Mouse (Mus musculus) common myeloid progenitor, adult 5-6 weeks (primary cell): Measurements from ENCODE around the gene Gm10190. TPM values are rescaled to one million over a fixed set of nuclear protein-coding genes. Genes with fewer than 3 reads are reported as not detected.
A peak's percentile ranks its signal among the peaks of the same experiment; 100 is the strongest.
"Not testable (repeated sequence)": the region's sequence is repeated elsewhere in the genome, so short reads cannot be mapped to it uniquely, and the experiment has no call there.

ENCODE experiments used
- ATAC-seq: replicated peaks from 2 replicates; pipeline ENCODE4 v1.8.0; 2016; ENCODE audit warnings: low read depth, mild to moderate bottlenecking, moderate TSS enrichment, inconsistent platforms; ENCODE audit not compliant: poor library complexity, severe bottlenecking
- total RNA-seq: library from RNA; stranded (forward); fragments of 200-1000, 187-1606 nt; gene quantifications from 2 replicates; pipeline ENCODE4 v1.2.3, GENCODE M21; 2017

Gene Gm10190
- not detected in 2 replicates for total RNA-seq

DNA sequence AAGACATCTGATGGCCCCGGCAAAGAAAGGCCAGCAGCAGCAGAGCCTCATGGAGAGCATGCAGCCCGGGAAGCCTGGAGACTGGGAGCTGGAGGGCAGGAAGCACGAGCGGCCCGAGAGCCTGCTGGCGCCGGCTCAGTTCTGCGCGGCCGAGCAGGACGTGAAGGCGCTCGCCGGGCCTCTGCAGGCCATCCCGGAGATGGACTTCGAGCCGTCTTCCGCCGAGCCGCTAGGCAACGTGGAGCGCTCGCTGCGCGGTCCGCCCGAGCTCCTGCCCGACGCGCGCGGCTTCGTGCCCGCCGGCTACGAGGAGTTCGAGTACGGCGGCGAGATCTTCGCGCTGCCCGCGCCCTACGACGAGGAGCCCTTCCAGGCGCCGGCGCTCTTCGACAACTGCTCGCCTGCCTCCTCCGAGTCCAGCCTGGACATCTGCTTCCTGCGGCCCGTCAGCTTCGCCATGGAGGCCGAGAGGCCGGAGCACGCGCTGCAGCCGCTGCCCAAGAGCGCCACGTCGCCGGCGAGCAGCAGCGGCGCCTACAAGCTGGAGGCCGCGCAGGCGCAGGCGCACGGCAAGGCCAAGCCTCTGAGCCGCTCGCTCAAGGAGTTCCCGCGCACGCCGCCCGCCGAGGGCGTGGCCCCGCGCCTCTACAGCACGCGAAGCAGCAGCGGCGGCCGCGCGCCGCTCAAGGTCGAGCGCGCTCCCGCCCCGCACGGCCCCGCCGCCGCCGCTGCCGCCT is at the start of gene Gm10190:
Gm10190 (minus strand) TSS at position 553 of the 737 bp plus-strand sequence.
- ATAC-seq, result peak; percentile 97

DNA sequence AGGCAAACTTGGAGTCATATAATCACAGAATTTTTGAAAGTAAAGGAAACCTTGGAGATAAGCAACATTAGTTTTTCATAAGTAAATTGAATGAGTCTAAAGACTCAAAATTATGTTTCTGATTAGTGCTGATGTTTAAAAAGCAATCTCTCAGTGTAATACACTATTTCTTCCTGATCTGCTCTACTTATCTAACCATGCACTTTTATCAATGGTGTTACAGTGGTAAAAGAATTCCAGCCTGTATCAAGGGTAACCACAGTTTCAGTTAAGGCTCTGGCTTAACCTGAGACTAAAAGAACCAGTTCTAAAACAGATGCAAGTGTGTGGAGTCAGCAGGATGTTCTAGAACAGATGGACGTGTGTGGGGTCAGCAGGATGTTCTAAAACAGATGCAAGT is 47.7 kb upstream of the Gm10190 start:
- no peak for ATAC-seq

DNA sequence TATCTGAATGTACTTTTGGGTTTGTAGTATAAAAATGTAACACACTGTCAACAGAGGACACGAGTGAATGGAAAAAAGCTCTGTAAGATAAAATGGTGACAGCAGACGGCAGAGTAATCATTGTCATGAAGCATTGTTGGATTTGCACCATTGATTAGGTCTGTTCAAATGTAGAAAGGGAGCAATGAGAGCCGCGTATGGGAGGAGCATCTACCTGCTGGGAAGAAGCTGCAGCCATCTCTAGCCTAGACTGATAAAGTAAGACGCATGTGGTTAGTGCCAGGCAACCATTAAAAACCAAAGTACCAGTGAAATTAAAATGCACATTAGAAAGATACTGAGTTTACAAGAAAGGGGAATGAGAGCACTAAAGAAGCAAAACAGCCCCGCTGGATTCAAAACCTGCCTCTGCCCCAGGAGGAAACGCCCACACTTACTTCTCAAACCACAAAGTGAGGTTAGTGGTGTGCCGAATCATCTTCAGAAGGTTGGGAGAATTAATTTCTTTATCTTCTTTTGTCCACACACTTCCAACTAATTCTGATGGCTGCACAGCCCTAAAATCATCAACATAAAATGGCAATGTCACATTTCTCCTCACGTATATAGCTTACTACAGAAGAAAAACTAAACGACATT is 45.4 kb upstream of the Gm10190 start:
- ATAC-seq, result peak; percentile 50

DNA sequence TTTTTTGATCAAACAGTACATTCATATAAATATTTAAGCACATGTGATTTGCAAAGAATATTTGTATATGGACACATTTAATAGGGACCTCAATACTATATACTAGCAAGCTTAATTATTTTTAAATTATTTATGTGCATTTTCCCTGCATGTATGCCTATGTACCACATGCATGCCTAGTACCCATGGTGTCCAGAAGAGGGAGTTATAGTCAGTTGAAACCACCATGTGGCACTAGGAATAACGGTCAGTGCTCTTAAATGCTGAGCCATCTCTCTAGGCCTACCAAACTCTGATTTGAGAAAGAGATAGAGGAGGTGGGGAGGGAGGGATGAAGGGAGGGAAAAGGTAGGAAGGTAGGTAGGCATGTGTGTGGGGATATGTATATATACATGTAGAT is 37.8 kb upstream of the Gm10190 start:
- ATAC-seq, result peak; percentile 68

DNA sequence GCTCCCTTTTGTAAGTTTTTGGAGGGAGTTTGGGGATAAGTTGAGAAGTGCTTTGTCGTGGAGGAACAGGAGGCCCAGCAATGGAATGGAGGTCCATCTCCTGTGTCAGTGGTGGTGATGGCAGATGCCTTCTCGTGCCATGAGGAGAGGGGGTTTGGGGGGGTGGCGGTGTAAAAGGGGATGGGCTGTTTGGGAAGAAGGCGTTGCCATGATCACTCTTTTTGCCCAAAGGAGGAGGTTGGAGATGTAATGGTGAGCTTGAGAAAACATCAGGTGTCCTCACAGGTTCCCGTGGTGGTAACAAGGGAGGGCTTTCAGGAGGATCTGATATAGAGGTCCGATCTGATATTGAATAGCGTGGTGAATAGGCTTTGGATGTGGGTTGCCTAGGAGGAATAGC is 24.9 kb upstream of the Gm10190 start:
- ATAC-seq, result no peak

DNA sequence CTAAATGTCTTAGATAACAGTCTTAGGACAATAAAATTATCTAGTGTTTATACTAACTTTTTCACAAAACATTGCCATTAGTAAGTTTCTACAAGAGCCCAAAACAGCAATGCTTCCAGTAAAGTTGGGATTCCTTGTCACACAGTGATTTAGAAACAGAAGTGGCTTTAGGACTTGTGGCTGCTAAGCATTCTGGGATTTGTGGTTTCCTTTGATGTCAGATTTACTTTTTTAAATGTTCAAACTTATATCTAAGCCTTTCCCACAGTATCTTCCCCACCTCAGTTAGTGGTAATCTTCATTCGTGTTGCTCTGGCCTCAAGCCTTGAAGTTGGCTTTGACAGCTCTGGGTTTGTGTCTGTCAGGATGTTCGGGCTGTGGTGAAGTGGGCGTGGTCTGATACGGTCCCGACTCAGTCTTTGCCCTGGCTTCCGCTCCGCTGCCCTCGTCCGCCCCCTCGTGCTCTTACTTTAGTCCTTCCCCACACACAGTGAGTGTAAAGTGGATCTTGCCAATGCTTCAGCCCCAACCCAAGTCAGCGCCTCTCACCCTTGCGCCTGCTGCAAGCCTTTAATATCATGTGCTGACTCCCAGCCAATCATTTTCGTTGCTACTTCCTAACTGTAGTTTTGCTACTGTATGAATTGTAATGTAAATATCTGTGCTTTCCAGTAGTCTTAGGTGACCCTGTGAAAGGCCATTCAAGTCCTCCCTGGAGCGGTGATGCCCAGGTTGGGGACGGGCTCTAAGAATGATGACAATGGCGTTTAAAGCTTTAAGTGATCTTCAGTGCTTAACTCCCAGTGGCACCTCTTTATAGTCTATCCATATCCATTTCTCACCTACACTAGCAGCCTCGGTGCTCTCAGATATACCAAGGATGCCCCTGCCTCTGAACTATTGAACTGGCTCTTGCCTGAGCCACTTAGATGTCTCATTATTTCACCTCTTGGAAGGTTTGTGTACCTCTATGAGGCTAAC is 18.4 kb upstream of the Gm10190 start:
- ATAC-seq, result peak; percentile 99

DNA sequence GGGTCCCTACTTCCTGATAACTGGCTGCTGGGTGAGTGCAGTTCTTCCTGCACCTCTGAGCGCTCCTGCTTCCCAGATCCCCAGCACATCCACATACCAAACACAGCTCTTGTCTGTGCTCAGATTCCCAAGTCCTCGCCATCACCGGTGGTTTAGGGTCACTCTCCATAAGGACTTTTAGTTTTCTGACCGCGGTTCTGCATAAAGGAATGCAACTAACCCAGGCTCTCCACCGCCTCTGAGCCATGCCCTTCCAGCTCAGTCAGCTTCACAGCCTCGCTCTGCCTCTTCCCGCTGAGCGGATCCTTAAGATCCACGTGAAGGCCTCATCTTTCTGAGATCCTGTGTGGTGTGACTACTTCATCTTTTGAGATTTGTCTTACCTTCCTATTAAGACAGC is 16.7 kb upstream of the Gm10190 start:
- no peak for ATAC-seq

DNA sequence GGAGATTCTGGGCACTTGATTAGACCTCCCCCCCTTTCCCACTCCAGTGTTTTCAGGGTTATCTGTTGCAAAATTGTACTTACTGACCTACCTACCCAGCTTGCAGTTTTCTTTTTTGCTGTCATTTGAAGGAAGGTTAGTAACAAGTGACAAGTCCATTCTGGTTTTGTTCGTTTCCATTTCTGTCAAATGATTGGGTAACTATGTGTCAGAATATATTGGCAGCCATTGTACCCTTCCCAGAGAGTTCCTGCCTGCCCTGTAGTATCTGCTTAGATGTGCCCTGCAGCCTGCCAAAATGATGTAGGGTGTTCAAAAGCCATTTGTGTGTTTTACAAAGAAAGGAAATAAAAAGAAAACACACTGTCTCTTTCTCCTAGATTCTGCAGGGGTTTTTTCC is 12.3 kb upstream of the Gm10190 start:
- ATAC-seq, result no peak

DNA sequence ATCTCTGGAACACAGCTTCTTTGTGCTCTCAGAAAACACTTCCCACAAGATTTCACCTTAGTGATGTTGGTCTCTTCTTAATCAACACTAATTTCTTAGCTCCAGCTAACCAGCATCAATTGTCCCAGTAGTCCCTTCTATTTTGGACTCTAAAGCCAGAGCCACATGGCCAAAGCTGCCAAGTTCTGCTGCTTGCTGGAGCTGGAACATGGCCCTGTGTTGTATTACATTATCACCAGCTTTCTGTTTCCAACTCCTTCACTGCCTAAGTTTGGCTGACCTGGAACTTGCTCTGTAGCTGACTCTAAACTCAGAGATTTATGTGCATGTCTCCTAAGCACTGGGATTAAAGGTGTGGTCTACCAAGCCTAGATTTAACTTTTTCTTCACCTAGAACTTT is 5.0 kb upstream of the Gm10190 start:
- not testable (repeated sequence) for ATAC-seq

DNA sequence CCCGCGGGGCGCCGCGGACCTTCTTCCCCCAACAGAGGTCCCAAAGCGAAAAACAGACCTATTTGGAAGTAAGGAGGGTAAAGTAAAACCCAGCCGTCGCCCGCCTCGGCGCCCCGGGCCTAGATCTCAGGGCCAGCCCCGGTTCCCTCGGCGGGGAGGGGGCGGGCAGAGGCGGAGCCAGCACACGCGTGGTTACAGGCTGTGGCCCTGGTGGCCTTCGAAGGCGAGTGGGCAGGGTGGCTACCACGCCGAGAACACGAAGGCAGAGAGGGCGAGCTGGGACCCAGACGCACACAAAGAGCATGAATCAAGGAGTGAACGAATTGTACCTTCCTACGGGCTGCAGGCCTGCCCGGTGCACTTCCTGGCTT is 370 bp upstream of the Gm10190 start:
- ATAC-seq, result peak; percentile 41; the same call in 1 of the 2 replicates

DNA sequence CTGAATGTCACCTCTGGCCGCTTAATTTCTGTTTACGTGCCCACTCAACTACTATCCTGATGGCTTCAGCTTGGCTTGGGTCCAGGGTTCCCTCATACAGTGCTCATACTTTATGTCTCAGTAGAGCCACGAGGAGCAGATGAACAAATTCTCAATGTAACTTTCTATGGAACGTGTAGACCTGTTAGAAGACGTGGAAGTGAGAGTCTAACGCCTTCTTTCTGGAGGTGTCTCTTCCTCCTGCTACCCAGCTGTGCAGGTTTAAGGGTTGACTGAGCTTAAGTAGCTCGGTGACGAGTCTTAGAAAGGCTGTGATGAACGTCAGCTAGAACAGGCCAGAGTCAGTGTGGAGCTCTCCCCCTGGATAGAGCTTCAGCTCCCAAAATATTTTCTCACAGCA is 4.7 kb downstream of the Gm10190 start:
- no peak for ATAC-seq

DNA sequence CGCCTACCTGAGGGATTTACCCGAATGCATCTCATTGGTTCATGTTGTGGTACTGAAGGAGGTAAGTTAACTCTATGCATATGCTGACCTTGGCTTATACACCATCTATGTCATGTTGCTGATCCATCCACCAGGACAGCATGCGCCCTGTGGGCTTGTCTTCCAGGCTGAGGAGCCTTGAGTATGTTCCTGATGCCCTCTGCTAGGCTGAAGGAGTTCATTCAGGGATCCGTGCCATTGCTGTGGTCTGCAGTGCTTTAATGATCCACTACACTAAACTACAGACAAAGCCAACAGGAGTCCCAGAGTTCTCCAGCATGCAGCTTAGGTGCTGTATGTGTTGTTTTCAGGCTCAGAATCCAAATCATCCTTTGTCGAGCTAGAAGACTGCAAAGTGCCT is 6.1 kb downstream of the Gm10190 start:
- no peak for ATAC-seq

DNA sequence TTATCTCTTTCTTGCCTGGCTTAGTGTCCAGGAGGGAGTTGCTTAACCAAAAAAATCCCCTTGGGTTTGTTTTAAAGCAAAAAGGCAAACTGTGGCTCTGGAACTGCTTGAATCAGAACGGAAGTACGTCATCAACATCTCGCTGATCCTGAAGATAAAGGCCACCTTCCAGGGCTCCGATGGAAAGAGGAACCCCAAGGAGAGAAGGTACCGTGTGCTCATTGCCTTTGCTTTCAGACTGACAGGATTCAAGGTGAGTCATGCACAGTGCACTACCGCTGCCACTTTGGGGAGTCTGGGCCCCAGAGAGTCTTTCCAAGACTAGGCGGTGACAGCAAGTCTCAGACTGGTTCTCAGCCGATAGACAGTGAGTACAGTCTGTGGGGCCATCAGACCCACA is 13.1 kb downstream of the Gm10190 start:
- peak; percentile 52 for ATAC-seq

DNA sequence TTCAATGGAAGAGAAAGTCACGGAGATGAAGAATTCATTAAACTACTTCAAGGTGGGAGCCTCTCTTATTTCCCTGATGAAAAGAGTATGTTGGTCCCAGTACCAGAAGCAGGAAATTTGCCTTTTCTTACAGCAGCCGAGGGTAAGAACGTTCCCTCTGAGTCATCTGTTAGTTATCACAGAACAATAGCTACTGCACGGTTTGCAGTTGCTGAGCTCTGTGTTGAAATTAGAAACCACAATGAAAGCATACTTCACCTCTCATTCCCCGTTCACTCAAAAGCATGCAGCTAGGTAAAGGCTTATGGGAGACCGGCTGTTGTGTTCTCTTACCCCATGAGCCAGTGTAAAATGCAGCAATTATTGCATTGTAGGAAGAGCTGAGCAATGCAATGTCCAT is 26.1 kb downstream of the Gm10190 start:
- ATAC-seq, result no peak

DNA sequence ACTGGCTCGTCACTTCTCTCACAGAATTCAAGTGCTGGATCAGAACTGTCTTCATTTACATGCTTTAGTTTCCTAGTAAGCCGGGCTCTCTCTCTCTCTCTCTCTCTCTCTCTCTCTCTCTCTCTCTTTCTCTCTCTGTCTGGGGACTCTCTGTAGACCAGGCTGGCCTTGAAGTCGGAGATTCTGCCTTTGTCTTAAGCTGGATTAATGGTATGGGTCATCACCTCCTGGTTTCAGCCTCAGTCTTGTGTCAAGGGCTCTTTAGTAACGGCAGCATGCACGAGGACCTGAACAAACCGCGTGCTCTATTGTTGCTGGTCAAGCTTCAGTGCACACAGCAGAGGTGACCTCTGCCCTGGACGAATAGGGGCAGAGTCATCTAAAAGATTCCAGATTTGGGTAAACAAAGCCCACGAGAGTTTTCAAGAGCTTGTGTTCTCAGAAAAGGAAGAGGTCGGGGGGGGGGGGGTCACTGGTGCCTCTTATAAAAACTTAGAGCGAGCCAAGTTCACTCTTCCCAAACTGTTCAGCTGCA is 26.7 kb downstream of the Gm10190 start:
- no peak for ATAC-seq

DNA sequence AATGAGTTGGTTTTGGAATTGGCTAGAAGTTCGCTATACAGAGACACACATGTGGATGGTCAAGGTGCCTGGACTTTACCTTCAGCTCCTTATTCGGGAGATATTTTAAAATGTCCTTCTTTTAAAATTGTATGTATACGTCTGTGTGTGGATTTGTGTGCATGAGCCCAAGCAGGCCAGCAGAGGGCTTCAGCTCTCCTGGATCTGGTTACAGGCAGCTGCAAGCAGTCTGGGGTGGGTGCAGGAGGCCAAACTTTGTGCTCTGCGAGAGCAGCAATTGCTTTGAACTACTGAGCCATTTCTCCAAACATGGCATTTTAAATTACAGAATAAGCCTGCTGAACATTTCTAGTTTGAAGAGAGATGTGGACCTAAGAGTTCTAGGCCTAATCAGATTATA is 28.1 kb downstream of the Gm10190 start:
- 0 out of 2 replicates have a peak, but pooled peaks have one; percentile 42 for ATAC-seq

DNA sequence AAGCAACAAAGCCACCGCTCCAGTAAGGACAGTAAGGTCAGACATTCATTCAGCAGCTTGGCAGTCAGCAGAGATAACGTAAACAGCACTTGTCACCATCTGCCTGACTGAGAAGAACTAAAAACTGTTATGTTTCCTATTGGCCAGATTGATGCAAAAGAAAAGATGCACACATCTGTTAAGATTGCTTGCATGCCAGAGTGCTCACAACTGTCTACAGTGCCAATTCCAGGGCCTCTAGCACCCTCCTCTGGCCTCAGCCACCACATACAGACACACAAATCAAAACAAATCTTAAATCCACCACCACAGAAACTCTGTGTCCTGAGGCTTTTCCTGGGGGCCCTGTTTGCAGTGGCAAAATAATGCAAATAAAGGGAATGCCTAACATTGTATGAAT is 41.0 kb downstream of the Gm10190 start:
- 0 out of 2 replicates have a peak, but pooled peaks have one; percentile 62 for ATAC-seq

DNA sequence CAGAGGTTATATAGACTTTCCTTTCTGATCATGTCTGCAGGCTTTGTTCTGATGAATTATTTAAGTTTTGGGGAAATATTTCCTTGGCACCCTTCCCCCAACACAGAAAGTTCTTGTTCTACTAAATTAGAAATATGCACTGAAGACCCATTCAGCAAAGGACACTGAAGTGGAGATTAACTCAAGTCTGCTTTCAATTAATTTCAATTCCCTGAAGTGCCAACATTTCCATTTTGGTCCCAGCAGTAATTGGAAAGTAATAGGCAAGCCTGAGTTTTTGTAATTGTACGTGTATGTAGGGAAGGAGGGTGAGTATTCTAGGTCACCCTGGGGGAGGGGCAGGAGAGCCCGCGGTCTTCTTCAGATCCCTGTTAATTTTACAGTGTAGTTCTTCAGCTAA is 46.9 kb downstream of the Gm10190 start:
- ATAC-seq, result no peak

DNA sequence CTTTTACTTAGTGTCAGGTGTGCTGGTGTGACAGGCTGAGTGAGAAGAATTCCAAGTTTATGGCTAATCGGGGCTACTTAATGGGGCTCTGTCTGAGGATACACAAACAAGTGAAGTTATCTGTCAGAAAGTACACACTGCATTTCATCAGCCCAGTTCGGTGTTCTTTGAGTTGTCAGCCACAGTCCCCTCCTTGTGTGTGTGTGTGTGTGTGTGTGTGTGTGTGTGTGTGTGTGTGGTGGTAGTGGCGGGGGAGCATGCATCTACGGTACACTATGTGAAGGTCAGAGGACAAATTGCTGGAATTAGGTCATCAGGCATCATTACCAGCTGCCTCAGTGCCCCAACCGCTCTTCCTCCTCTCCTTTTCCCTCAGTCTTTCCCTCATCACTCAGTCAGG is 47.9 kb downstream of the Gm10190 start:
- ATAC-seq, result no peak

DNA sequence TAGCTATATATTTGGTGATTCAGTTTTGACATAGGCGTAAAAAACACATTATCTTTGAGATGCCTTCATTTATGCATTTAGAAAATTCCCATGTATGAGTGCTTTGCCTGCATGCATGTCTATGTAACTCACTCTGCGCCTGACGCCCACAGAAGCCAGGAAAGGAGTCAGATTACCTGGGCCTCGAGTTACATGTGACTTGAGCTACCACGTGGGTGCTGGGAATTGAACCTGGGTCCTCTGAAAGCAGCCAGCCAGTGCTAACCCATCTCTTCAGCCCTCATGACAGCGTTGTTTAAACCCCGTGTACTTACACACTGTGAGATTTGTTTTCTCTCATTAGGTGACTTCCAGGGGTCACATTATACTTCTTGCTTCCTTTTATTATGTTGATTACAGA is 48.8 kb downstream of the Gm10190 start:
- no peak for ATAC-seq
